Mouse (Mus musculus) kidney, adult 2 months (tissue): ENCODE measurements at regions not wholly inside any gene's neighbourhood (a gene's known extent, or its start where the extent isn't known, plus 50 kb on each side); places are given as distances from the start of the nearest gene placed in this dataset.

Experiments
- DNase-seq: peaks from one replicate; pipeline ENCODE4 v3.0.0; 2021
- H3K27ac ChIP-seq: fragments of 200-500 bp; 2 replicates; pipeline ENCODE4 v1.5.1; 2012; ENCODE audit warnings: low read depth, low read length, control low read depth, inconsistent platforms; ENCODE audit not compliant: insufficient read depth
- H3K27me3 ChIP-seq: fragments of 200-500 bp; replicated peaks from 2 replicates; pipeline ENCODE4 v1.6.1; 2012; ENCODE audit warnings: mild to moderate bottlenecking, moderate library complexity, low read length, inconsistent platforms; ENCODE audit not compliant: control insufficient read depth, insufficient read depth
- H3K36me3 ChIP-seq: fragments of 200-500 bp; 2 replicates; pipeline ENCODE4 v1.6.1; 2012; ENCODE audit warnings: mild to moderate bottlenecking, moderate library complexity, low read length, inconsistent platforms; ENCODE audit not compliant: control insufficient read depth, insufficient read depth
- H3K4me1 ChIP-seq: fragments of 200-500 bp; 2 replicates; pipeline ENCODE4 v1.6.1; 2011; ENCODE audit warnings: low read length; ENCODE audit not compliant: control insufficient read depth, insufficient read depth
- H3K4me3 ChIP-seq: fragments of 200-500 bp; 2 replicates; pipeline ENCODE4 v1.5.1; 2011; ENCODE audit warnings: mild to moderate bottlenecking, low read depth, low read length, control low read depth; ENCODE audit not compliant: insufficient read depth
- CTCF ChIP-seq: fragments of 200-500 bp; conservative IDR thresholded peaks from 2 replicates; pipeline ENCODE4 v1.5.1; 2011; ENCODE audit warnings: low read depth, mild to moderate bottlenecking, control low read depth, low read length, moderate library complexity, mixed read lengths; ENCODE audit not compliant: insufficient read depth, insufficient read length
- POLR2A ChIP-seq: fragments of 200-500 bp; IDR thresholded peaks from one replicate; pipeline ENCODE4 v1.6.1; 2011; ENCODE audit warnings: low read depth, low read length, control low read depth
- WGBS: fragments of 180-500 bp; shearing (Covaris S2); methylation state at CpG from one replicate; pipeline ENCODE4 v1.1.7; 2018; 5-methylcytosine and 5-hydroxymethylcytosine counted together

DNA sequence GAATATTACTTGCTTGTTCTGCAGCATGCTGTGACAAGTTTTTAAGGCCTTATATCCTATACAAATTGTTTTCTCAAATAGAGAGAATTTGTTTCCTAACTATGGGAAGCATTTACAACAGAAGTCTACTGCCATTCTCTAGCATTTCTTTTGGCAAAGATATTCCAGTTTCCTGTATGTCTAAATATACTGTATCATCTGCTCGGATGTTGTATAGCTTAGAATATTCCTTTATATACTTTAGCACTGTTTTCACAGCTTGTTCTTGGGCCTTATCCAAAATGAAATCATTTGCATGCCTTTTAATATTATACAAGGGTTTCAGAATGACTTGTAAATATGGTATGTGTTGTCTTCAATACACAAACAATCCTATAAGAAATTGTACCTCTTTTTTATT is 92.1 kb upstream of the Ins2 start:
- Histone ChIP-seq H3K36me3 (no peaks in the 10 kb centered on the region), H3K4me3 (no peak overlapping the region), H3K27me3 (no peaks in the 10 kb centered on the region), H3K4me1 (no peaks in the 10 kb centered on the region), H3K27ac (no peak overlapping the region)
- no peak for DNase-seq
- TF ChIP-seq POLR2A (no peak), CTCF (no peak)
- 74% methylated on average over 1 of the region's 1 CpGs for WGBS

DNA sequence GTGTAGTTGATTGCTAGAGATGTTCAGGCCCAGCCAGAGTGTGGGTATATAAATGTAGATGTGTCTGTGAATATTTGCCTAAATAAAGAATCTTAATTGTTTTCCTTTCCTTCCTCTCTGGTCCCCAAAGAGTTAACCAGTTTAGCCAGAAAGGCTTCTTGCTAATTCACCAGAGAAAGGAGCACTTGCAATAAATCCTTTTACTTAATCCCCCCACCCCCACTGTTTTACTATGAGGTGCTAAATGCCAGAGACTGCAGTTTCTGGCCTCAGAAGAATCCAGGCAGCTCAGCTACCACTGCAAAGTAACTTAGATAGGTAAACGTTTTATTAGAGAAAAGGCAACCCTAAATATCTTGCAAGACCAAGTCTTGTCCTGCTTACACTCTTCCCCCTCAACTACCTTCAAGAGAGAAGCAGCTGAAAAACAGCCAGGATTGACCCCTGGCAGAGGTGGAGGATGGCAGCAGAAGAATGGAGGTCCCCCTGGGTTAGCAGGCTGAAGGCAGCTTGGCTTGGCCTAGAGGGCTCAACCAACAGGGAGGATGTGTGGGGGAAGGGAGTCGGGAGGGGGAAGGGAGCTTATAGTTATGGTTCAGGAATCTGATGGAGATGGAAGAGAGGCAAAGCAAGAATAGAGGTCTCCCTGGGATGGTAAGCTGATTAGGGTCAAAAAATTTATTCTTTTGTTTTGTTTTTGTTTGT is 87.9 kb upstream of the Ins2 start:
- whole genome bisulfite sequencing = 10% methylated on average over 2 of the region's 2 CpGs

DNA sequence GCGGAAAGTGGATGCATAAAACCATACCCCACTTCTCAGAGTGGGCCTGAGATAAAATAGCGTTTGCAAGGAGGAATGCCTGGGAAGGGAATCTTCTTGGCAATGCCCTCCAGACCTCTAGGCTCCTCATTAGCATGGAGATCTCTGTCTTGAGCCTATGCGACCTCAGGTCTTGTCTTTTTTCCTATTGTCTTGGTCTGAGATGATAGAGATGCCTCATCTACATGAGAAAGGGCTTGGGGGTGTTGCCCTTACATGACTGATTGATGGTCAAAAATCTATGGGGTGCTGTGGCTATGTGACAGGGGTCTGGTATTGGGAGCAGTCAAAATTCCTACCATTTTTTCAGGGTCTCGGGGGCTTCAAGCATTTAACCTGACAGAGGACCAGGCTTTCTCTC is 67.5 kb upstream of the Ins2 start:
- no peak overlapping the region for H3K4me3 ChIP-seq
- no peaks in the 10 kb centered on the region for H3K27me3 ChIP-seq
- TF ChIP-seq CTCF (no peak), POLR2A (no peak)
- H3K27ac ChIP-seq = no peak overlapping the region
- WGBS = 76% methylated on average over 4 of the region's 4 CpGs
- H3K36me3 ChIP-seq = no peaks in the 10 kb centered on the region
- DNase-seq = no peak
- no peaks in the 10 kb centered on the region for H3K4me1 ChIP-seq

More for the DNA sequence above, 87.9 kb upstream of the Ins2 start:
- no peak for DNase-seq
- Histone ChIP-seq H3K27me3 (no peaks in the 10 kb centered on the region), H3K36me3 (no peaks in the 10 kb centered on the region), H3K27ac (no peak overlapping the region), H3K4me3 (no peak overlapping the region), H3K4me1 (no peaks in the 10 kb centered on the region)
- no peak for TF ChIP-seq CTCF
- TF ChIP-seq POLR2A = no peak

DNA sequence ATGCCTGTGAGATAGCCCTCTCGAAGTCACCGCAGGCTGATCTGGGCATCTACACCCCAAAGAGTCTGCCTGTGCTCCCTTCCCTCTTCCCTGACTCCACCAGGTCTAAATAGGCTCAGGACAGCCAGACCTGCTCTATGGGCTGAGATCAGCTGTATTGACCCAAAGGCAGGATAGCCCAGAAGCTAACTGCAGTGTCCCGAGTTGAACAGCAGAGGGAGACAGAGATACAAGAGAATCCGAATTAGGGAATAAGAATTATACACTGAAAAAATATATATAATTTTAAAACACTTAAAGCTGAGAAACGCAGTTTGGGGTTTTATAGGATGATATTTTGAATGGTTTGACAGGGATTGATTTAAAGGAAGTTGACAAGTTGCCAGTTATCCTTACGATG is 56.2 kb upstream of the Ins2 start:
- Histone ChIP-seq H3K36me3 (no peaks in the 10 kb centered on the region), H3K27ac (no peak overlapping the region), H3K4me1 (no peaks in the 10 kb centered on the region), H3K27me3 (no peaks in the 10 kb centered on the region), H3K4me3 (no peak overlapping the region)
- 27% methylated on average over 6 of the region's 6 CpGs for WGBS
- peak; percentile 56 for DNase-seq
- TF ChIP-seq CTCF = peak; percentile 69
- TF ChIP-seq POLR2A = no peak

DNA sequence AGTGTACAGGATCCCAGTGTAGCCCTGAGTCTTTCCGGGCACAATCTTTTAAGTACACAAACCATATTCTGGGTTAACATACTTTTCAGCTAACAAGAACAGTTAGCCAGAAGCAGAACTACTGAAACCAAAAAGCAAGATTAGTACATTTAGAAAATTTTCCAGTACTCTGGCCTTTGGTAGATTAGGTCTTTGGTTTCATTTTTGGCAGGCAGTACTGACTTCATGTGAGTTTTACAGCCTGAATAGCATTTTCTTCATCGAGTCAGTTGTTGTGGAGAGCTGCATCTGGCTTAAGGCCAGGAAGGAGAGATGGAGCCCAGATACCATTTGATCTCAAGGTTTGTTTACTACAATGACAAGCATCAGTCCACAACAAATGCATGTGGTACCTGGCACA is 51.3 kb upstream of the Ins2 start:
- H3K36me3 ChIP-seq = no peaks in the 10 kb centered on the region
- no peak for DNase-seq
- TF ChIP-seq CTCF = no peak
- TF ChIP-seq POLR2A = no peak
- no peak overlapping the region for H3K4me3 ChIP-seq
- WGBS = 56% methylated on average over 2 of the region's 2 CpGs
- no peak overlapping the region for H3K27ac ChIP-seq
- H3K4me1 ChIP-seq = no peaks in the 10 kb centered on the region
- no peaks in the 10 kb centered on the region for H3K27me3 ChIP-seq
